Mouse (Mus musculus) c-Kit-negative CD71-positive TER-119-positive erythroid progenitor cells, embryonic 14.5 days (primary cell): ENCODE measurements around the gene Olfr329-ps.
"Not testable (repeated sequence)": the region's sequence is repeated elsewhere in the genome, so short reads cannot be mapped to it uniquely, and the experiment has no call there.

Experiments used
- DNase-seq: peaks from one replicate; pipeline ENCODE4 v3.0.0-alpha.2; 2013; ENCODE audit warnings: low read depth, low spot score

Olfr329-ps gene

GRCm38 (mm10) chr11:58546322-58546721, at the start of gene Olfr329-ps:
Gene Olfr329-ps (minus strand): TSS chr11:58546422.
- DNase-seq: no peak

GRCm38 (mm10) chr11:58594814-58595213, 48.6 kb upstream of the Olfr329-ps start, which contains the start of gene Olfr324:
Gene Olfr324 (plus strand): TSS chr11:58595114.
- no peak for DNase-seq

GRCm38 (mm10) chr11:58588620-58589250, 42.5 kb upstream of the Olfr329-ps start:
- no peak for DNase-seq

- peak; percentile 75 for DNase-seq
Measured at GRCm38 (mm10) chr11:58587898-58588348, 41.7 kb upstream of the Olfr329-ps start.

DNA sequence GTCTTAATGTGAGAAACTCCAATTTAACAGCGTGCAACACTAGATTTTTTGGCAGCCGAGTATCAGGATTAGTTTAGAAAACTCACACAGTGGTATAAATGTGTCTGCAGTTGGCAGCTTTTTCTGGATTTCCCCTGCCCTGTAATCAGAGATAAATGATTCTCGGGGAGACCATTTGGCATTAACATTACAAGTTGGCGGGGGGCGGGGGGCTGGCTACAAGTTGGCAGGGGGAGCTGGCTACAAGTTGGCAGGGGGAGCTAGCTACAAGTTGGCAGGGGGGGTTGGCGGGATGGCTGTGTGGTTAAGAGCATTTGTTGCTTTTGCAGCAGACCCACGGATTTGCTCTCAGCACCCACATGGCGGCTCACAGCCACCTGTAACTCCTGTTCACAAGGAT, 32.4 kb upstream of the Olfr329-ps start:
- no peak for DNase-seq

DNA sequence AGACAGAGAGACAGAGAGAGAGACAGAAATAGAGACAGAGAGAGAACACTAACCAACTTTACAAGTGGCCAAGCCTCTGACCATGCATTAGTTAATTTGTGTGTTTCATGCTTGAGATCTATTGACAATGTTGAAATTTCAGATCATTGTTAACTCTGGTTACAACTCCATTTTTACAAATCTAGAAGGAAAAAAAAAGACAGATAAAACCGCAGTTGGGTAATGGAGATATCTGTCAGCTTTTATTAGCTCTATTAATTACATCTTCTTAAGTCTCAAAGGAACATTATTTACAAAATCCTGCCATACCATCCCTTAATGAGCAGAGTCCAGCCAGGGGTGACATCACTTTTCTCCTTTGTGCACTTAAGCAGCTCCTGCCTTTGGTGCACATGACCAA, 31.2 kb upstream of the Olfr329-ps start, which contains the start of gene Olfr325:
Gene Olfr325 (plus strand): TSS at position 301 of the 400 bp plus-strand sequence.
- DNase-seq: no peak

- no peak for DNase-seq
Measured at GRCm38 (mm10) chr11:58570405-58570804, 24.2 kb upstream of the Olfr329-ps start, which contains the start of gene Olfr224. Gene Olfr224 (minus strand): TSS chr11:58570553.

DNA sequence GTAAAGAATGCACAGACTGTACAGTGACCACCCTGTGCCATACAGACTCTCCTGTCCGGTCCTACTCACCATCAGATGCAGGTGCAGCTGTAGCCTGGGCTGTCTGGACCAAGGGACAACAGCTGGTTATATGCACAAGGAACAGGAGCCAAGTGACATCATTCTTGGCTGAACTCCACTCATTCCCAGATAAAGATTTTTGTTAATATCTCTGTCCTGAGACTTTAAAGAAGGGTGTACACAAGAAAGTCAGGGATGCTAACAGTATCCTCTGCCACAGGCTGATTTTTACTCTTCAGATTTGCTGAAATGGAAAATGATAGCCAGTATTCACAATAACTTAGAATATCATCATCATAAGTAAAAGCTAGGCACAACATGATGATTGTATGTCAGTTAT, 9.3 kb upstream of the Olfr329-ps start, which contains the start of gene Olfr328:
Gene Olfr328 (minus strand): TSS at position 101 of the 400 bp plus-strand sequence.
- no peak for DNase-seq

DNA sequence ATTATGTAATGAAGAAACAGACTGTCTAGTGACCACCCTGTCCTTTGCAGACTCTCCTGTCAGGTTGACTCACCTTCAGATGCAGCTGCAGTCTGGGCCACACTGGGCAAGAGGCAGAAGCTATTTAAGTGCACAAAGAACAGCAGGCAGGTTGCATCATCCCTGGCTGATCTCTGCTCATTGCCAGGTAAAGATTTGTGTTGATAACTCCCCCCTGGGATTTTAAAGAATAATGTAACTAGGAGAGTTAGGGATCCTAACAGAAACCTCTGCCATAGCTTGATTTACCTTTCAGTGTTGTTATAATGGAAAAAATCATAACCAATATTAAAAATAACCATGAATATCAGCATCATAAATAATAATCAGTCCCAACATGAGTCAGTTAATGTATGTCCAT, 11.5 kb downstream of the Olfr329-ps start, which contains the start of gene Olfr330:
Gene Olfr330 (minus strand): TSS at position 101 of the 400 bp plus-strand sequence.
- DNase-seq: not testable (repeated sequence)

- DNase-seq: not testable (repeated sequence)
Measured at GRCm38 (mm10) chr11:58519756-58520155, 26.5 kb downstream of the Olfr329-ps start.

DNA sequence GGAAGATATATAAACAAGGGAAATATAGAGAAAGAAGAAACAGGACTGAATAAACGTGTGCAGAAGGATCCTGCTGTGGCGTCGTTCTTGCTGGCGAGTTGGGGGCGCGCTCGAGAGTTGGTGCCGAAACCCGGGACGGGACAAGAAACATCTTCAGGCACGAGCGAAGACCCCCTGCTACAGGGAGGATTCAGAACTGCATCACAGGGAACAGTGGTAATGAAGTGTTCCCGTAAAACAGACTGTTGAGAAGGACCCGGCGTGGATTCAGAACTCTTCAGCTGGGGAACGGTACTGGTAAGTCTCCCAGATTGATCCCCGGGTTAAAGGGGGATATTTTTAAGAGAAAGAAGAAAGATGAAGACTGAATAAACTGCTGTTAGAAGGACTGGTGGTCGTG, 27.3 kb downstream of the Olfr329-ps start:
- not testable (repeated sequence) for DNase-seq

- DNase-seq: not testable (repeated sequence)
Measured at GRCm38 (mm10) chr11:58509058-58509457, 37.2 kb downstream of the Olfr329-ps start.

- DNase-seq: not testable (repeated sequence)
Measured at GRCm38 (mm10) chr11:58502472-58502871, 43.8 kb downstream of the Olfr329-ps start, which contains the start of gene Olfr331. Gene Olfr331 (minus strand): TSS chr11:58502572.

DNA sequence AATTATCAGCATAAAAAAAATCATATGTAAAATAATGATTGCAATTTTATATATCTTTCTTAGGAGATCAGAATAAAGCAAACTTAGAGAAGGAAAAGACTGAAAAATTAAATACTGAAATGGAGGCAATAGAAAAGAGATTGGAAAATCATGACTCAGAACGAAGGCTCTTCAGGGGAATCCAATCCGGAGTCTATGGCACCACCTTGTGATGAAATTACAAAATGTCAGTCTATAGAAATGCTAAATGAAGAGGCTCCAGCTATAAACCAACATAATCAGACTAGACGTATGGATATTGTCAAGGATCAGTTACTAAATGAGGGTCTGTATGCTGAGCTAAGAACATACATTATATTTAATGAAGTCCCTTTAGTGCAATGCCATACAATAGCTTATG, 46.9 kb downstream of the Olfr329-ps start:
- no peak for DNase-seq

DNA sequence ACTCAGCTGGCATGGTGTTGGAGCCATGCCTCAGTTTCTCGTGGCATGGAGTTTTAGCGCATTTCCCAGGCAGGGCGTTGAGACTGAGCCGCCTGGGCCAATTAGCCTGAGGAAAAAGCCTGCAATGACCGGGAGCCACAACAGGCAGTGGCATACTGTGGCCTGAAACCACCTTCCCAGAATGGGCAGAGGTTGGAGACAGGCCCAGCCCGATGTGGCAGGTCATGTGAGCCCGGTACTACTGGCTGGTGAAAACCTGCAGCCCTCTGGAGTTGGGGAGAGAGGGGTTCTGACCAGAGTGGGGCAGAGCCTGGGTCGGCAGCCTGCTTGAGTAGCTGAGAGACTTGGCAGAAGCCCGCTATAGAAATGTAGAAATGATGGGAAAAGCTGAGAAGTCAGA, 47.5 kb downstream of the Olfr329-ps start:
- DNase-seq: no peak

DNA sequence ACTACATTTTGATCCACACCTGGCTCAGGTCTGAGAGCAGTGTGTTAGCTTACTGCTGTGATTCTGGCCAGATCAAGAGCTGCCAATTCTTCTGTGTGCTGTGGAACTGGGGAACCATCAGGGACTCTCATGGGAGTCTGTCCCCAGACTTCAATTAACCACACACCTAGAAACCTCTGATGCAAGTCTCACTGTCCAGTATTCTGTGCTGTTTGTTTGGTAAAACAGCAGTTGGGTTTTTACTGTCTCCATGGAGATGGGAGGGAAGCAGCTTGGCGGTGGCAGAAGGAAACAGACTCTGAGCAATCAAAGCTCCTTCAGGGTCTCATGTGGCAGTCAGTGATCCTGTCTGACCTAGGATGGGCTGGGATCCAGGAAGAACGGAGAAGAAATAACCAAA, 53.8 kb downstream of the Olfr329-ps start, which contains the start of gene Olfr332:
Gene Olfr332 (minus strand): TSS at position 101 of the 400 bp plus-strand sequence.
- DNase-seq: no peak
